Mouse (Mus musculus): Measurements from ENCODE around the gene Kdm2b.

GRCm38 (mm10) chr5:123005716-123006592, 16.3 kb upstream of the Kdm2b start:
- TF ChIP-seq POLR2A (IDR thresholded peaks at IDR 0.05; ENCODE audit: low read depth, low read length): no peak
- no peak for TF ChIP-seq CTCF (IDR thresholded peaks at IDR 0.05; ENCODE audit: borderline replicate concordance, insufficient read depth, low read length)
